Mouse (Mus musculus): ENCODE data around the gene Hist4h4.

Hist4h4 gene

GRCm38 (mm10) chr6:136782761-136783160 lies 21.5 kb downstream of the Hist4h4 start:
- DNase-seq (ENCODE audit: extremely low spot score) = no peak

GRCm38 (mm10) chr6:136782146-136782545 lies 22.1 kb downstream of the Hist4h4 start:
- DNase-seq (ENCODE audit: extremely low spot score) = no peak

- no peak for DNase-seq (ENCODE audit: extremely low spot score)
These were observed 22.7 kb downstream of the Hist4h4 start, which contains the start of gene Gucy2c for GRCm38 (mm10) chr6:136781377-136781986. Gene Gucy2c (minus strand): TSS chr6:136781765.

GRCm38 (mm10) chr6:136776392-136776791 lies 27.8 kb downstream of the Hist4h4 start:
- no peak for DNase-seq (ENCODE audit: extremely low spot score)

GRCm38 (mm10) chr6:136769859-136770258 lies 34.4 kb downstream of the Hist4h4 start:
- no peak for DNase-seq (ENCODE audit: extremely low spot score)

- no peak for DNase-seq (ENCODE audit: extremely low spot score)
These were observed 35.1 kb downstream of the Hist4h4 start for GRCm38 (mm10) chr6:136769143-136769542.

- no peak for DNase-seq (ENCODE audit: extremely low spot score)
These were observed 40.3 kb downstream of the Hist4h4 start for GRCm38 (mm10) chr6:136763912-136764311.
